Comparison of ENCODE assay signal across 12 mouse cellular contexts in genomic region chr3:123237039-123237438, GRCm38 (mm10). TPM values are rescaled to one million over a fixed set of nuclear protein-coding genes. Genes with fewer than 3 reads are reported as not detected.
DNase-seq lines count a peak whose midpoint lies in the region; ATAC-seq and TF ChIP-seq lines count a peak whose summit lies in the region.
"Had no signal": no experiment of that assay in that cellular context is flagged by ENCODE, and none has a peak within 500 bp of the region (broad histone marks: within the 10 kb centered on the region; RNA-seq: fewer than 3 reads in every experiment).

No protein-coding gene starts in this region.

- no peak overlapping the region for H3K4me2 ChIP-seq in hindbrain, embryonic 13.5 days
- no peak overlapping the region for H3K4me2 ChIP-seq in hindbrain, embryonic 14.5 days (replicated peaks)
- H3K4me2 ChIP-seq in limb, embryonic 11.5 days (ENCODE audit: low read depth, severe bottlenecking), result no peak overlapping the region
- H3K4me2 ChIP-seq: liver, embryonic 15.5 days had no signal

- TF ChIP-seq CTCF in layer of hippocampus, adult 2 months (conservative IDR thresholded peaks at IDR 0.05), result no peak

- 19% methylated on average over 7 of the region's 7 CpGs for WGBS in hindbrain, embryonic 13.5 days
- 23% methylated on average over 7 of the region's 7 CpGs for WGBS in hindbrain, embryonic 14.5 days
- 23% methylated on average over 7 of the region's 7 CpGs for WGBS in embryonic facial prominence, embryonic 10.5 days
- 22% methylated on average over 7 of the region's 7 CpGs for WGBS in limb, embryonic 11.5 days

- no peaks in the 10 kb centered on the region for H3K9me3 ChIP-seq in hindbrain, embryonic 13.5 days
- no peaks in the 10 kb centered on the region for H3K9me3 ChIP-seq in hindbrain, embryonic 14.5 days (ENCODE audit: control insufficient read depth, low read length)
- no peaks in the 10 kb centered on the region for H3K9me3 ChIP-seq in embryonic facial prominence, embryonic 10.5 days
- no peaks in the 10 kb centered on the region for H3K9me3 ChIP-seq in limb, embryonic 11.5 days (ENCODE audit: control insufficient read depth, low read length)
- H3K9me3 ChIP-seq: liver, embryonic 15.5 days; midbrain, embryonic 12.5 days had no signal

- no peak overlapping the region for H3K27ac ChIP-seq in hindbrain, embryonic 13.5 days
- no peak overlapping the region for H3K27ac ChIP-seq in hindbrain, embryonic 14.5 days
- no peak overlapping the region for H3K27ac ChIP-seq in embryonic facial prominence, embryonic 10.5 days (replicated peaks)
- no peak overlapping the region for H3K27ac ChIP-seq in limb, embryonic 11.5 days (replicated peaks; ENCODE audit: low read depth, low read length)
- no peak overlapping the region for H3K27ac ChIP-seq in layer of hippocampus, adult 2 months
- H3K27ac ChIP-seq: liver, embryonic 15.5 days; midbrain, embryonic 12.5 days had no signal

- no peaks in the 10 kb centered on the region for H3K36me3 ChIP-seq in hindbrain, embryonic 13.5 days
- no peaks in the 10 kb centered on the region for H3K36me3 ChIP-seq in hindbrain, embryonic 14.5 days (replicated peaks; ENCODE audit: control insufficient read depth, insufficient read depth)
- no peaks in the 10 kb centered on the region for H3K36me3 ChIP-seq in embryonic facial prominence, embryonic 10.5 days (replicated peaks)
- H3K36me3 ChIP-seq in limb, embryonic 11.5 days (ENCODE audit: control insufficient read depth, insufficient read depth, low read length), result no peaks in the 10 kb centered on the region
- H3K36me3 ChIP-seq: liver, embryonic 15.5 days; midbrain, embryonic 12.5 days had no signal

- H3K4me3 ChIP-seq in hindbrain, embryonic 13.5 days, result no peak overlapping the region
- no peak overlapping the region for H3K4me3 ChIP-seq in hindbrain, embryonic 14.5 days (replicated peaks; ENCODE audit: low read length)
- peak overlapping the region; percentile 62; the same call in 1 of the 2 replicates for H3K4me3 ChIP-seq in embryonic facial prominence, embryonic 10.5 days
- H3K4me3 ChIP-seq in limb, embryonic 11.5 days (ENCODE audit: low read depth, low read length), result no peak overlapping the region
- no peak overlapping the region for H3K4me3 ChIP-seq in layer of hippocampus, adult 2 months
- H3K4me3 ChIP-seq: liver, embryonic 15.5 days had no signal

- DNase-seq in hindbrain, embryonic 14.5 days (ENCODE audit: low spot score), result no peak
- peak; percentile 65 for DNase-seq in Muller cell, postnatal 12 days (ENCODE audit: inconsistent ontology term)
- DNase-seq in embryonic facial prominence, embryonic 10.5 days (ENCODE audit: low spot score), result peak; percentile 31
- peak; percentile 32 for DNase-seq in limb, embryonic 11.5 days (ENCODE audit: low spot score)
- no peak for DNase-seq in layer of hippocampus, adult 2 months (ENCODE audit: low spot score in 2 of 2)
- no peak for DNase-seq in frontal cortex, postnatal 10 days (ENCODE audit: low spot score in 2 of 2)
- DNase-seq: right cerebral cortex, postnatal 4 days had no signal

- peaks cover 17% of the 10 kb centered on the region for H3K4me1 ChIP-seq in hindbrain, embryonic 13.5 days (replicated peaks)
- H3K4me1 ChIP-seq in hindbrain, embryonic 14.5 days (replicated peaks; ENCODE audit: control insufficient read depth, insufficient read depth, low read length), result 0 out of 2 replicates have a peak, but pooled peaks cover 7% of the 10 kb centered on the region
- peaks cover 30% of the 10 kb centered on the region for H3K4me1 ChIP-seq in embryonic facial prominence, embryonic 10.5 days
- 0 out of 2 replicates have a peak, but pooled peaks cover 2% of the 10 kb centered on the region for H3K4me1 ChIP-seq in limb, embryonic 11.5 days (ENCODE audit: control insufficient read depth, insufficient read depth, low read length)
- H3K4me1 ChIP-seq: liver, embryonic 15.5 days had no signal

- peak; percentile 47; the same call in 1 of the 2 replicates for ATAC-seq in hindbrain, embryonic 13.5 days (ENCODE audit: low FRiP score)
- ATAC-seq in hindbrain, embryonic 14.5 days (ENCODE audit: low FRiP score), result no peak
- no peak for ATAC-seq in limb, embryonic 11.5 days (ENCODE audit: insufficient number of reproducible peaks, low FRiP score, low TSS enrichment, low read depth)
- ATAC-seq: activated CD4-positive, CD25-positive, alpha-beta regulatory T cell, adult 4 months had no signal

- H3K27me3 ChIP-seq in hindbrain, embryonic 13.5 days, result peaks cover 25% of the 10 kb centered on the region
- H3K27me3 ChIP-seq in hindbrain, embryonic 14.5 days (ENCODE audit: control insufficient read depth, insufficient read depth, low read length), result 0 out of 2 replicates have a peak, but pooled peaks cover 11% of the 10 kb centered on the region
- H3K27me3 ChIP-seq in embryonic facial prominence, embryonic 10.5 days (replicated peaks; ENCODE audit: low read depth, poor library complexity, severe bottlenecking), result peaks cover 32% of the 10 kb centered on the region
- no peaks in the 10 kb centered on the region for H3K27me3 ChIP-seq in limb, embryonic 11.5 days (ENCODE audit: control insufficient read depth, insufficient read depth, low read length)

- H3K9ac ChIP-seq in hindbrain, embryonic 13.5 days, result no peak overlapping the region
- no peak overlapping the region for H3K9ac ChIP-seq in hindbrain, embryonic 14.5 days
- no peak overlapping the region for H3K9ac ChIP-seq in limb, embryonic 11.5 days (ENCODE audit: low read length)
- H3K9ac ChIP-seq: liver, embryonic 15.5 days; midbrain, embryonic 12.5 days had no signal

RNA-seq across cellular contexts. Expression of gene Synpo2, which starts 1.1 kb away (rescaled TPM):
- 1.3 and 1.4 TPM in 2 replicates for polyA plus RNA-seq in hindbrain, embryonic 13.5 days (2015; fragmentation: Nextera tagmentation; extraction: Ambion mirVana)
- 1.5 and 2.0 TPM in 2 replicates for polyA plus RNA-seq in hindbrain, embryonic 14.5 days (2014; fragmentation: Nextera tagmentation; extraction: Ambion mirVana)
- polyA plus RNA-seq in embryonic facial prominence, embryonic 10.5 days (2016; fragmentation: Nextera tagmentation; extraction: Ambion mirVana), result 4.9 TPM in 2 replicates
- polyA plus RNA-seq in limb, embryonic 11.5 days (2014; fragmentation: Nextera tagmentation; extraction: Ambion mirVana), result 3.3 and 4.2 TPM in 2 replicates
- 1 to 10 TPM; 3.4 to 3.7 TPM for total RNA-seq in layer of hippocampus, adult 2 months (2021)
- total RNA-seq: neutrophil, adult 5-6 weeks had no signal

RNA-seq across cellular contexts. Expression of gene Sec24d, which starts 30.2 kb away (rescaled TPM):
- 14.3 and 14.5 TPM in 2 replicates for polyA plus RNA-seq in hindbrain, embryonic 13.5 days (2015; fragmentation: Nextera tagmentation; extraction: Ambion mirVana)
- polyA plus RNA-seq in hindbrain, embryonic 14.5 days (2014; fragmentation: Nextera tagmentation; extraction: Ambion mirVana), result 16.1 and 18.7 TPM in 2 replicates
- polyA plus RNA-seq in embryonic facial prominence, embryonic 10.5 days (2016; fragmentation: Nextera tagmentation; extraction: Ambion mirVana), result 24.4 and 26.9 TPM in 2 replicates
- polyA plus RNA-seq in limb, embryonic 11.5 days (2014; fragmentation: Nextera tagmentation; extraction: Ambion mirVana), result 29.3 and 29.4 TPM in 2 replicates
- total RNA-seq in layer of hippocampus, adult 2 months (2021), result 10 to 100 TPM; 23.8 to 36.0 TPM

Comparison
In these comparisons a context has a peak if more than half of its experiments do, and no peak if none do; other contexts are left out.
1. DNase-seq: peak in Muller cell, postnatal 12 days (single experiment), embryonic facial prominence, embryonic 10.5 days (single experiment) and limb, embryonic 11.5 days (single experiment); none in hindbrain, embryonic 14.5 days (single experiment), layer of hippocampus, adult 2 months (0 of 2) and frontal cortex, postnatal 10 days (0 of 2).